Mouse (Mus musculus): ENCODE measurements at regions not wholly inside any gene's neighbourhood (a gene's known extent, or its start where the extent isn't known, plus 50 kb on each side); places are given as distances from the start of the nearest gene placed in this dataset.

DNA sequence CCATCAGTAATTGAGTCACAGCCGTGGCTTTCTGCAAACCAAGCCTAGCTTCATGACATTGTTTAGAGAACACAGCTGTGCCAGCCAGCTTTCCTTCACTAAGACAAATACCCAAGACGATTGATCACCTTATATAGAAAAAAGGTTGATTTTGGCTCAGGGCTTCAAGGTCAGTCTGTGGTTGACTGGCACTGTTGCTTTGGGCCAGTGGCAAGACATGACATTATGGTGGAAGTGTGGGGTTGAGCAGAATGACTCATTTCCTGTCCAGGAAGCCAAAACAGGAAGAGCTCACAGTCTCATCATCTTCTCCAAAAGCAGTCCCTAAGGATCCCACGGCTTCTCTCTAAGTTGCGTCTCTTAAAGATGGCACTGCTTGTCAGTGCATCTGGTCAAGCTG is 149.7 kb downstream of the Gadd45g start:
- no peak for ATAC-seq (ENCODE audit: insufficient number of reproducible peaks, insufficient read depth, low FRiP score, low TSS enrichment, low read depth)
- Histone ChIP-seq H3K9ac (replicated peaks) (no peak overlapping the region), H3K27me3 (no peaks in the 10 kb centered on the region), H3K36me3 (no peaks in the 10 kb centered on the region), H3K4me3 (replicated peaks) (no peak overlapping the region), H3K4me2 (no peak overlapping the region), H3K4me1 (replicated peaks) (peaks cover 6% of the 10 kb centered on the region; the same call in 1 of the 2 replicates), H3K27ac (no peak overlapping the region), H3K9me3 (no peaks in the 10 kb centered on the region)
- 76% methylated on average over 4 of the region's 4 CpGs for WGBS

DNA sequence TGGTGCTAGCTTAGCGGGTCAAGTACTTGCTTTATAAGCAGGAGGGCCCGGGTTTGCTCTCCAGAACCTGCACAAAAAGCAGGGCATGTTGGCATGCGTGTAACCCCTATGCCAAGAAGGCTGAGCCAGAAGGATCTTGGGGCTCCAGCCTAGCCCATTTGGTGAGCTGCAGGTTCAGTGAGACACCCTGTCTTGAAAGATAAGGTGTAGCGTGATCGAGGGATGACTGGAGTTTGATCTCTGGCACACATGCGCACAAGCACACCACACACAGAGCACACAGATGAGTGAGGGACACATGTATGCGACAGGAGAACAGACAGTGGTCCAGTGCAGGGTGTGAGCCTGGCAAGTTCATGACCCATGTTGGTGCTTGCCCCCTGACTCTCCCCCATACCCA is 152.1 kb downstream of the Gadd45g start:
- no peaks in the 10 kb centered on the region for H3K9me3 ChIP-seq
- H3K4me2 ChIP-seq = no peak overlapping the region
- H3K4me3 ChIP-seq (replicated peaks) = no peak overlapping the region
- no peaks in the 10 kb centered on the region for H3K36me3 ChIP-seq
- H3K9ac ChIP-seq (replicated peaks) = no peak overlapping the region
- no peak; the same call in 1 of the 2 replicates for ATAC-seq (ENCODE audit: insufficient number of reproducible peaks, insufficient read depth, low FRiP score, low TSS enrichment, low read depth)
- no peaks in the 10 kb centered on the region for H3K27me3 ChIP-seq
- no peak overlapping the region for H3K27ac ChIP-seq
- 94% methylated on average over 7 of the region's 7 CpGs for WGBS
- H3K4me1 ChIP-seq (replicated peaks) = peaks cover 18% of the 10 kb centered on the region

DNA sequence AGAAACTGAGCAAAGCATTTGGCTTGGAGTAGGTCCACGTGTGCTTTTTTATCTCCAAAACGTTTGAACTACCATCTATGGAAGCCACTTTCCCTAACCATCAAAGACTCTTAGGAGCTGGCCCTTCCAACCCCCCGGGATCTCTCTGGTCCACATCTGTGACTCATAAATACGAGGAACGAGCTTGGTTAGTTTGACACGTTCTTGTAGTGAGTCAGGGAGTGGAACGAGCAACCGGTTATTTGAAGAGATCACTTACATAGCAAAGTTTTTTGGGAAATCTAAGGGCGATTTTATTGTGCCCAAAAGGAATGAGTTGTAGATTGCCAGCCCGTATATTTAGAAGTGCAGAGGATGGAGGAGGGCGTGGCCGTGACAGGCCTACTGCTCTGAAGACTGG is 155.3 kb downstream of the Gadd45g start:
- no peak overlapping the region for H3K4me3 ChIP-seq (replicated peaks)
- 22% methylated on average over 12 of the region's 12 CpGs for WGBS
- no peaks in the 10 kb centered on the region for H3K9me3 ChIP-seq
- no peaks in the 10 kb centered on the region for H3K27me3 ChIP-seq
- no peak overlapping the region for H3K27ac ChIP-seq
- H3K36me3 ChIP-seq = no peaks in the 10 kb centered on the region
- peaks cover 18% of the 10 kb centered on the region for H3K4me1 ChIP-seq (replicated peaks)
- H3K9ac ChIP-seq (replicated peaks) = no peak overlapping the region
- H3K4me2 ChIP-seq = no peak overlapping the region
- no peak for ATAC-seq (ENCODE audit: insufficient number of reproducible peaks, insufficient read depth, low FRiP score, low TSS enrichment, low read depth)

DNA sequence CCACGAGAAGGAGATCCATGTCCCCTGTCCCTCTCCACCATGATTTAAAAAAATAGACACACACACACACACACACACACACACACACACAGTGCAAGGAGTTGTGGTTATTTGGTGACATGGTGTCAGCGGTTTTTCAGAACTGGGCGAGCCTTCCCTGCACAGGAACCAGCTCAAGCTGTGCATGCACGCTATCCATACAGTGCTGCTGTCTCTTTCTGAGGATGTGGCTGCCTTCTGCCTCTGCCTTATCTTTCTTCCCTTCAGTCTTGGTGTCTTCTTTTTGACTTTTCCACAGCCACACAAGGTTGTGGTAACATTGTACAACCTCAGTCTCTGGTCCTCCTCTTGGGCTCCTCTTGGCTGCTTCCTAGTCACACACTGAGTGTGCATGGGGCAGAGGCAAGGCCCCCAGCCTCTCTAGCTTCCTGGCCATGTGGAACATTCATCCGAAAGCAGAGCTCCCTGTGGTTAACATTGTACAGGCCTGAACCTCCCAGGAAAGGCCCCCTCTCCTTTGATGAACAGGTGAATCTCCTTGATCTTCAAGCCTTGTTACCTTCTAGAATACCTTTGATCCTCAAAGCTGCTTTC is 157.6 kb downstream of the Gadd45g start:
- Histone ChIP-seq H3K27me3 (no peaks in the 10 kb centered on the region), H3K36me3 (no peaks in the 10 kb centered on the region), H3K4me1 (replicated peaks) (peaks cover 23% of the 10 kb centered on the region), H3K4me2 (no peak overlapping the region), H3K4me3 (replicated peaks) (no peak overlapping the region), H3K9ac (replicated peaks) (no peak overlapping the region), H3K27ac (no peak overlapping the region), H3K9me3 (no peaks in the 10 kb centered on the region)
- WGBS = 87% methylated on average over 5 of the region's 5 CpGs
- ATAC-seq (ENCODE audit: insufficient number of reproducible peaks, insufficient read depth, low FRiP score, low TSS enrichment, low read depth) = no peak

DNA sequence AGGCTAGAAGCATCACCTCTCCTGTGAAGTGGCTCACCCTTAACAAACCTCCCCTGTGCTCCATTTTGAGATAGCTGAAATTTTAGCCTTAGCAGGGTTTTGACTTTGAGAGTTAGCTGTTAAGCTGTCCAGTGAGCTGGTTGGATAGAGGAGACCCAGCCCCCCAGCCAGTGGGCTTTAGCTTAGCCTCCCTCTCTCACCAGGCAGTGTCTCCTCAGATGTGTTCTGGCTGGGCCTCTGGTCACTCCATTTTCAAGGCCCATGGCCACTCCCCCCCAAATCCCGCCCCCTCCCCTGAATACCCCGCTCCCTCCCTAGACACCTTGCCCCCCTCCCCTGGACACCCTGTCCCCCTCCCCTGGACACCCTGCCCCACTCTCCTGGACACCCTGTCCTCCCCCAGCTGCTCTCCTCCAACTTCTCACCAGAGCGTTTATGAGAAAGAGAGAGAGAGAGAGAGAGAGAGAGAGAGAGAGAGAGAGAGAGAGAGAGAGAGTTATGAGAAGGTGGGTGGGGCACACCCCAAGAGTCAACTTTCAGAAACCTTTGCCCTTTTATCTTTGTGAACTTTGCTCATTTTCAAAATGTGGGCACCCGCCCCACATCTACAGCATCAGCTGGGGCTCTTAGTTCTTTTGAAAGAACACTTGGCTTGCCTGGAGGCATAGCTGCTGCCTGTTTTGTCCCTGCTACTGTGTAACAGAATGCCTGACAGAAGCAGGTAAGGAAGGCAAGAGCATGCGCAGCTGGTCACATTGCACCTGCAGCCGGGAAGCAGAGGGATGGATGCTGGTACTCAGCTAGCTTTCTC is 161.3 kb downstream of the Gadd45g start:
- WGBS = 69% methylated on average over 6 of the region's 6 CpGs
- Histone ChIP-seq H3K27ac (no peak overlapping the region), H3K9me3 (no peaks in the 10 kb centered on the region), H3K4me2 (no peak overlapping the region), H3K36me3 (no peaks in the 10 kb centered on the region), H3K27me3 (no peaks in the 10 kb centered on the region), H3K4me3 (replicated peaks) (no peak overlapping the region), H3K9ac (replicated peaks) (no peak overlapping the region; the same call in 1 of the 2 replicates), H3K4me1 (replicated peaks) (0 out of 2 replicates have a peak, but pooled peaks cover 4% of the 10 kb centered on the region)
- no peak for ATAC-seq (ENCODE audit: insufficient number of reproducible peaks, insufficient read depth, low FRiP score, low TSS enrichment, low read depth)

DNA sequence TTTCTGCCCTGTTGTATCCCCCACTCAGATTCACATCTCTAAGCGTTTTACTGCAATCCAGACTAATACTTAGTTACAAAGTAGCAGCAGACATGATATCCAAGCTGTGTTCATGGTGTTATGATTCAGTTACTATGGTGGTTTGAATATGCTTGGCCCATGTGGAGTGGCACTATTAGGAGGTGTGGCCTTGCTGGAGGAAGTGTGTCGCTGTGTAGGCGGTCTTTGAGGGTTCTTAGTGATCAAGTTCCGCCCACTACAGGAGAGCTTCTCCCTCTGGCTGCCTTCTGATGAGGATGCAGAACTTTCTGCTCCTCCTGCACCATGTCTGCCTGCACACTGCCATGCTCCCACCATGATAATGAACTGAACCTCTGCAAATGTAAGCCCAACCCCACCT is 162.8 kb downstream of the Gadd45g start:
- WGBS = 91% methylated on average over 4 of the region's 4 CpGs

DNA sequence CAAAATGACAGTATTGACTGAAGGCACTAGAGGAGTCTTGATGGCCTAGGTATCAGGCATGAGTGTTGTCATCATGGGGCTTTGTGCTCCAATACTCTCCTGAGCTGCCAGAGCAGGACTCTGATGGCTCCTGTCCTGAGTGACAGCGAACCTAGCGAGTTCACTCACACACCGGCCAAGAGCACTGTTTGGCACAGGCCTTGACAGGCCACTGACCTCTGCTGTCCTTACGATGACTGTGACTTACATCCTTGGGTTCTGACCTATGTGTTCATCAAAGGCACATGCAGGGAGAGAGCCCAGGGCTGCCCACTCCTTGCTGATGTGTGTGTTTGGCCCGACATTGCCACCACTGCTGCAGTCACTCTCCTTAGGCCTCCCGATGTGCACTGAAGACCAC is 163.3 kb downstream of the Gadd45g start:
- no peak overlapping the region for H3K4me3 ChIP-seq (replicated peaks)
- H3K36me3 ChIP-seq = no peaks in the 10 kb centered on the region
- no peak for ATAC-seq (ENCODE audit: insufficient number of reproducible peaks, insufficient read depth, low FRiP score, low TSS enrichment, low read depth)
- no peak overlapping the region for H3K27ac ChIP-seq
- no peak overlapping the region for H3K9ac ChIP-seq (replicated peaks)
- H3K4me1 ChIP-seq (replicated peaks) = peaks cover 20% of the 10 kb centered on the region
- no peaks in the 10 kb centered on the region for H3K27me3 ChIP-seq
- H3K4me2 ChIP-seq = no peak overlapping the region
- 90% methylated on average over 6 of the region's 6 CpGs for WGBS
- H3K9me3 ChIP-seq = no peaks in the 10 kb centered on the region

More for the DNA sequence above, 162.8 kb downstream of the Gadd45g start:
- H3K36me3 ChIP-seq = no peaks in the 10 kb centered on the region
- no peak for ATAC-seq (ENCODE audit: insufficient number of reproducible peaks, insufficient read depth, low FRiP score, low TSS enrichment, low read depth)
- H3K4me2 ChIP-seq = no peak overlapping the region
- no peak overlapping the region for H3K27ac ChIP-seq
- H3K27me3 ChIP-seq = no peaks in the 10 kb centered on the region
- H3K9ac ChIP-seq (replicated peaks) = no peak overlapping the region
- H3K4me3 ChIP-seq (replicated peaks) = no peak overlapping the region
- H3K4me1 ChIP-seq (replicated peaks) = peaks cover 14% of the 10 kb centered on the region
- H3K9me3 ChIP-seq = no peaks in the 10 kb centered on the region

DNA sequence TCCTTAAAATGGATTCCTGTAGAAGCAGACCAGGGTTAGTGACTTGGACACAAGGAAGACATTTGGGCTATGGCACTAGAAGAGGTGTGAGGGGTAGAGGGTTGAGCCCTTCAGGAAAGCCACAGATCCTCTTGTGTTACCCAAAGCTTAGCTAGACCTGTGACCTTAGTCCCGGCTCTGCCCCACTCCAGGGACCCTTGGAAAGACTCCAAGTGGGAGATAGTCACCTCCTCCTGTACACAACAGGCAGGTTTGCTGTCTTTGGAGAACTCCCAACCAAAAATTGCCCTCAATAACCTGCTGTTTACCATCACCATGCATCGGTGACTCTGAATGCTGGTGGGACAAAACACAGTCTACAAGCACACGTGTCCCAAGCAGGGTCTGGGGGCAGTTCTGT is 164.5 kb downstream of the Gadd45g start:
- Histone ChIP-seq H3K4me3 (replicated peaks) (no peak overlapping the region), H3K36me3 (no peaks in the 10 kb centered on the region), H3K27me3 (no peaks in the 10 kb centered on the region), H3K27ac (no peak overlapping the region), H3K4me2 (no peak overlapping the region), H3K4me1 (replicated peaks) (peaks cover 32% of the 10 kb centered on the region), H3K9ac (replicated peaks) (no peak overlapping the region), H3K9me3 (no peaks in the 10 kb centered on the region)
- no peak for ATAC-seq (ENCODE audit: insufficient number of reproducible peaks, insufficient read depth, low FRiP score, low TSS enrichment, low read depth)
- 84% methylated on average over 3 of the region's 3 CpGs for WGBS

DNA sequence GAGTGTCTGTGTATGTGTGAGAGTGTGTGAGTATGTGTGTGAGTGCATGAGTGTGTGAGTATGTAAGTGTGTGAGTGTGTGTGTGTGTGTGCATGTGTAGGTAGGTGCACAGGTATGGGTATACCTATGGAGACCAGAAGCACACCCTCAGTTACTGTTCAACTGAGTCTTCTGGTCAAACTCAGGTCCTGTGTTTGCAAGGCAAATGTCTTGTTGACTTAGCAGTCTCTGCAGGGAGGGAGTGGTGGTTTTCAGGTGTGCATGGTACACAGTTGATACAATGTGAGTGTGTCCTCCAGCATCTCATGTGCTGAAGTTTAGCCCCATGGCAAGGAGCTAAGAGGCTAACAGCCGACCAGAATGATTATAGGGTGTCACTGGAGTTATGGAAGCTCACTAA is 166.7 kb downstream of the Gadd45g start:
- 74% methylated on average over 1 of the region's 1 CpGs for WGBS
- no peak overlapping the region for H3K9ac ChIP-seq (replicated peaks)
- H3K27ac ChIP-seq = no peak overlapping the region
- H3K4me1 ChIP-seq (replicated peaks) = peaks cover 44% of the 10 kb centered on the region
- H3K4me2 ChIP-seq = no peak overlapping the region
- H3K4me3 ChIP-seq (replicated peaks) = no peak overlapping the region
- H3K27me3 ChIP-seq = no peaks in the 10 kb centered on the region
- H3K9me3 ChIP-seq = no peaks in the 10 kb centered on the region
- ATAC-seq (ENCODE audit: insufficient number of reproducible peaks, insufficient read depth, low FRiP score, low TSS enrichment, low read depth) = no peak
- H3K36me3 ChIP-seq = no peaks in the 10 kb centered on the region

DNA sequence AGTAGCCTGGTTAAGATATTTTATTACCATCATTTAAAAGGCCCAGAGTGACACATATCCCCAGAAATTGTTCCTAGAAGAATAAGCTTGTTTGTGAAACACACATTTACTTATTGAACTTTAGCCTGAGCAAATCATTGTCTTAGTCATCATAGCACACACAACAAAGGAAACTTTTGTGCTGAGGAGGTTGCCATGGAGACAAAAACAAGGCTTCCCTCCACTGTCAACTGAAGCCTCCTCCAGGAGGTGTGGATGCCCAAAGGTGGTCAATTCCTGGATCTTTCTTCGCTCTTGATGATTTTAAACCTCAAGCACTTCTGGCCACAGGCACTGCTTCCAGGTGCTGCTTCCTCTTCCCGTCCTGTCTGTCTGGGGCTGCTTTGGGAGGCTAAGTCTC is 167.3 kb downstream of the Gadd45g start:
- no peak overlapping the region for H3K4me3 ChIP-seq (replicated peaks)
- no peaks in the 10 kb centered on the region for H3K9me3 ChIP-seq
- no peak for ATAC-seq (ENCODE audit: insufficient number of reproducible peaks, insufficient read depth, low FRiP score, low TSS enrichment, low read depth)
- H3K27me3 ChIP-seq = no peaks in the 10 kb centered on the region
- no peak overlapping the region for H3K9ac ChIP-seq (replicated peaks)
- H3K36me3 ChIP-seq = no peaks in the 10 kb centered on the region
- no peak overlapping the region for H3K4me2 ChIP-seq
- WGBS = 77% methylated on average over 2 of the region's 2 CpGs
- peaks cover 44% of the 10 kb centered on the region for H3K4me1 ChIP-seq (replicated peaks)
- peak overlapping the region; percentile 88; the same call in 1 of the 2 replicates for H3K27ac ChIP-seq

DNA sequence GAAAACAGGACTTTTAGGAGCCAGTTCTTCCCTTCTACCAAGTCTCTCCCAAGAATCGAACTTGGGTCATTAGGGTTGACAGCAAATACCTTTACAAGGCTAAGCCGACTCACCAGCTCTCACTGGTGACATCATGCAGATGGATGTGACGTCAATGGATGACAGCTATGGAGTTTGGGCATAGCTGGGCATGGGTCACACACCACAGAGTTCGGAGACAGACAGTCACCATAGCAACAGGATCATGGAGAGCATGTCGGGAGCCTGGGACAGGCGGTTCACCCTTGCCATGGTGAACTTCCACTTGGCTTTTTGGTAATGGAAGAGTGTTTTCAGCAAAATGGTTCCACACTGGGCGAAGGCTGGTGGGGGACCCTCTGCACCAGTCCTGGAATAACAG is 168.1 kb downstream of the Gadd45g start:
- no peaks in the 10 kb centered on the region for H3K36me3 ChIP-seq
- H3K27ac ChIP-seq = peak overlapping the region; percentile 88; the same call in 1 of the 2 replicates
- no peaks in the 10 kb centered on the region for H3K9me3 ChIP-seq
- 49% methylated on average over 7 of the region's 7 CpGs for WGBS
- no peaks in the 10 kb centered on the region for H3K27me3 ChIP-seq
- no peak overlapping the region for H3K9ac ChIP-seq (replicated peaks)
- H3K4me3 ChIP-seq (replicated peaks) = no peak overlapping the region
- ATAC-seq (ENCODE audit: insufficient number of reproducible peaks, insufficient read depth, low FRiP score, low TSS enrichment, low read depth) = no peak
- H3K4me1 ChIP-seq (replicated peaks) = peaks cover 44% of the 10 kb centered on the region
- no peak overlapping the region for H3K4me2 ChIP-seq

Measured in limb, embryonic 12.5 days (tissue).